Mouse (Mus musculus): Measurements from ENCODE around the gene Sipa1.
A peak's percentile ranks its signal among the peaks of the same experiment; 100 is the strongest.

- TF ChIP-seq POLR2AphosphoS5 (IDR thresholded peaks at IDR 0.05; ENCODE audit: borderline replicate concordance, low read depth, low read length) (no peak), CHD2 (IDR thresholded peaks at IDR 0.05; ENCODE audit: low read length) (no peak), MYC (IDR thresholded peaks at IDR 0.05; ENCODE audit: low read depth, low read length) (no peak), CTCF (IDR thresholded peaks at IDR 0.05 in 2 of 3, conservative IDR thresholded peaks at IDR 0.05 in 1 of 3; ENCODE audit: control insufficient read depth in 1 of 3, insufficient read depth in 1 of 3, low read depth in 2 of 3, low read length in 3 of 3, poor library complexity in 1 of 3, severe bottlenecking in 1 of 3) (no peak), EP300 (IDR thresholded peaks at IDR 0.05; ENCODE audit: low read depth in 1 of 2, low read length in 2 of 2) (peak in 1 of 2 experiments; percentile 53; a peak in 2 of 4 replicates), RCOR1 (IDR thresholded peaks at IDR 0.05; ENCODE audit: low read depth, low read length) (peak; percentile 62; the same call in 1 of the 2 replicates), POLR2A (IDR thresholded peaks at IDR 0.05; ENCODE audit: control insufficient read depth in 1 of 2, insufficient read depth in 1 of 2, low read depth in 1 of 2, low read length in 2 of 2, poor library complexity in 1 of 2) (no peak), ZNF384 (IDR thresholded peaks at IDR 0.05; ENCODE audit: low read depth, low read length) (peak; percentile 72), ELF1 (IDR thresholded peaks at IDR 0.05; ENCODE audit: low read depth, low read length) (no peak; the same call in 1 of the 2 replicates), TCF12 (IDR thresholded peaks at IDR 0.05; ENCODE audit: low read depth, low read length) (no peak)
Observed at GRCm38 (mm10) chr19:5636571-5637041, 26.9 kb downstream of the Sipa1 start.

All from MEL (cell line).